Mouse (Mus musculus) liver, postnatal 0 days (tissue): Measurements from ENCODE around the gene Klhl3.
"Not testable (repeated sequence)": the region's sequence is repeated elsewhere in the genome, so short reads cannot be mapped to it uniquely, and the experiment has no call there.

Source experiments
- CTCF ChIP-seq: sonication (generic); IDR thresholded peaks from 2 replicates; pipeline ENCODE4 v1.5.1; 2016; ENCODE audit warnings: antibody characterized with exemption, low read depth
- EP300 ChIP-seq: IDR thresholded peaks from 2 replicates; pipeline ENCODE4 v1.6.1; 2016; ENCODE audit warnings: antibody characterized with exemption, low read depth, mild to moderate bottlenecking

- TF ChIP-seq CTCF, EP300: not testable (repeated sequence)
These were observed 33.2 kb upstream of the Klhl3 start for GRCm38 (mm10) chr13:58146603-58147002.
